Mouse (Mus musculus) thymus, postnatal 10 days (tissue): ENCODE results near the gene Ano6.

Source experiments
- DNase-seq, 2 experiments: peaks; one replicate each; pipeline ENCODE4 v3.0.0; 2021; ENCODE audit warnings: low spot score in 2 of 2

Ano6 gene

DNA sequence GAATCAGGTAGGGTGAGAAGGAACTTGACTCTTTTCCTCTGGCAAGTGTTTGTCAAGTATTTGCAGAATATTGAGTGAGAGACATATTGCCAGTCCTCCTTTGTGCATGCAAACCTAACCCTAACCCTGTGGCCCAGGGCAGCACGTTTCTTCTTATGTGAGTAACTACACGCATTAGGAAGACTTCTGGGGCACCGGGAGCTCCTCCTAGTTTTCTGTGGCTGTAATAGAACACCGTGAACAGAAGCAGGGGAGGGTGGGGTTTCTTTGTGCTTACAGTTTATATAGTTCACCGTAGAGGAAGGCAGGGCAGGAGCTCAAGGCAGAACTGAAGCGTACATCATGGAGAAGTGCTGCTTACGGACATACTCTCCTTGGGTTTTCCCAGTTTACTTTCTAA, 65.3 kb downstream of the Ano6 start:
- no peak for DNase-seq

- no peak for DNase-seq
Measured at GRCm38 (mm10) chr15:95856684-95857595, 66.3 kb downstream of the Ano6 start.

- no peak for DNase-seq
Measured at GRCm38 (mm10) chr15:95858876-95859655, 68.4 kb downstream of the Ano6 start.

DNA sequence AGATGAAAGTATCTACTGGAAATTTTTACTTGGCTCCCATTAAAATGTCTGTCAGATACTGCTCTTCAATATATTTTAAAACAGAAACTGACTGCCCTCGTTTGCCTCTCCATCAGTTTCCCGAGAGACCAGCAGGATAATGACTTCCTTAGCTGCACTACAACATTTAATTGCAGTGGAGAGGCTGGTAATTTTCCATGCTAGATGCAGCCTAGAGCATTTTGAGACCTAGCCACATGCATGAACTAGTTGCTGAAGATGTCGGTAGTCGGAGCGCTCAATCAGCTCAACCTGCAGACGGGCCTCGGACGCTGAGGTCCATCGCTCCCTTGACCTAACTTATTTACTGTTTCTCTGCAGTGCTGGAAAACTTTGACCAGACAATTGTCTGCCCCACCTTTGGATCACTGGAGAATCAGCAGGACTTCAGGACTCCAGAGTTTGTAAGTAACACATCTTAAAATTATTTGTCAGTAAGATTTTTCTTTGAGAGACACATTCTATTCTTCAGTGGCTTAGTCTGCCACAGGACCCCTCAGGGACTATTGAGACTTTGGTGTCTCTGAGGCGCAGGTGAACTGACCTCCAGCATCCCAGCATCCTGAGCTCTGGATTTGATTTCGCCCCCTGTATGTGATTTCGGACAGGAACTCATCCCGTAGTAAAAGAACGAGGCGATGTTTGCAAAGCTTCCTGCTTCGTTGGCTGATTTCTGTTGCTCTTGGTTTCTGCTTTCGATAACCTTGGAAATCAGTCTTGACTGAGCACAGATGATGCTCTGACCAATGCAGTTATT, 73.4 kb downstream of the Ano6 start:
- no peak for DNase-seq

DNA sequence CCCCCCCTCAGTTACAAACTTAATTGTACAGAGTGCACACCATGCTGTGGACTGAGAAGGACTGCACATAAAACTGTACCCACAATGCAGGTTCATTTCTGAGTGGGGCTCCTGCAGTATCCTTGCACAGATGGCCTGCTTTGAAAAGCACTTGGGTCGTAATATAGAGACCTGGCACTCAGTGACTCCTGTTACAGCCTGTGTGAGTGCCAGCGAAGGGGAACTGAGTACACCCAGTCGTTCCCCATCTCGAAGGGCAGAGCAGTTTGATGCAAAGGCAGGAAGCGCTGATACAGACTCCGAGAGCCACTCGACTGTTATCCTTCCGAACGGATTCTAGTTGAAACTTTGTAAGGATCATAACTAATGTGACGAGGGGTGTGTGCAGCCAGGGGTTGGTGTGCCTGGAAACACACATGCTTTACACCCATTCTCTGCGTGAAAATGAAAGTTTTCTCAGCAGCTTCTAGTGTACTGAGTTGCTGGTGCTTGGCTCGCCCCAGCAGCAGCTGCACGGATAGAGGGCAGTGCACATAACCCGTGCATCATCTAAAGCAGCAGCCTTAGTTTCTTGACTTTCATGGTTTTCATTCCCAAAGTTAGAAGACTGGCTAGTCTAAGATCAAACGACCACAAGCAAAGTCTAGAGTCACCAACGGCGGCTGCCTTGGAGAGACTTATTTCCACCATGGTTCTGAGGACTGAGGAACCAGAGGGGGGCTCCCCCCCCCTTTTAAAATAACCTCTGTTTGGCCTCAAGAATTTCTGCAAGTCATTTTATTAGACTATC, 74.9 kb downstream of the Ano6 start:
- no peak for DNase-seq

- DNase-seq: no peak
Measured at GRCm38 (mm10) chr15:95868172-95868571, 77.5 kb downstream of the Ano6 start.

- no peak for DNase-seq
Measured at GRCm38 (mm10) chr15:95869611-95870010, 79.0 kb downstream of the Ano6 start.

DNA sequence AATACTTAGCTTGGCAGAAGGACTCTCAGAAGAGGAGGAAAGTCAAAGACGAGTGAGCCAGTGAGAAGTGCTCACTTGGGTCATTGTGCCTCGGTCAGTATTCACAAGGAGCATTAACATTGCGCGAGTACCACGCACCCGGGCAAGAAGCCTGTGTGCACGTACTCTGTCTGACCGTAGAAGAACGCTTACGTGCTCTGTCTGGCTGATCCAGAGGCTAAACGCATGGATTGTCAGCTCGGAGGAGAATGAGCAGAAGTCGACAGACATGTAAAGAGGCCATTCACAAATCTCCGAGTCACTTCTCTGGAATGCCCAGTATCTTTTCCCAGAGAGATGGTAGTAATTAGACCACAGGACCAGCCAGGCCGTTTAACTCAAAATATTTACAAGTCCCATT, 81.0 kb downstream of the Ano6 start:
- no peak for DNase-seq

- DNase-seq: no peak
Measured at GRCm38 (mm10) chr15:95872447-95872846, 81.8 kb downstream of the Ano6 start.

- DNase-seq: no peak
Measured at GRCm38 (mm10) chr15:95873276-95873675, 82.6 kb downstream of the Ano6 start.

DNA sequence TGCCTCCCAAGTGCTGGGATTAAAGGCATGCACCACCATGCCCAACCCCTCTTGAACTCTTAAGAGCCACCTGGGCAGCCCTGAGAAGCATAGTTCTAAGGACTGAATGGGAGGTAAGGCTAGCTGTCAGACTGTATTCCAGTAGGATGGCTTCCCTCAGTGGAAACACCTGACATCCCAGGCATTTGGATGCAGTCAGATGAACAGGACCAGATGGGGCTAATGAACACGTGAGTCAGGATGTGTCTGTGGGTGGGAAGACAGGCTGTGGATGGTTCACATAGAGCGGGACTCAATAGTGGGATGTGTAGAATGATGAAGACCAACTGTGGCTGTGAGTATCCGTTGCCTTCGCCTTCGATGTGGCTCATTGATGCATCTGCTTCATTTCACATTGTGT, 83.6 kb downstream of the Ano6 start:
- no peak for DNase-seq

- no peak for DNase-seq
Measured at GRCm38 (mm10) chr15:95874726-95875125, 84.1 kb downstream of the Ano6 start.

DNA sequence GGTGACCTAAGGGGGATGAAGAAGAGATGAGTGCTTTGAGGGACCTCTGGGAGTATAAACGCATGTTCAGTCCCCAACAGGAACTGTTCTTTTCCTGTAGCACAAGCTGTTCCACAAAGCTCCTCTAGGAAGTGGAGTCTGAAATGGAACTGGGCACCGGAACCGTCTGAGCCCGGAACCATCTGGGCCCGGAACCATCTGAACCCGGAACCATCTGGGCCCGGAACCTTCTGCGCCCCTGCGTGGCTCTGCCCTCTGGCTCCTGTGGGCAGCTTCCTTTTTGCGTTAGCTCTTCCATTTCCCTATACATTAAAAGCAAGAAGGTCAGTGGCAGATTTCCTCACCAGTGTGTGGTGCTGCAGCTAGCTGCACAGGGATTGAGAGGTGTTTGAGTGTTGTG, 85.3 kb downstream of the Ano6 start:
- DNase-seq: no peak

- DNase-seq: no peak
Measured at GRCm38 (mm10) chr15:95880616-95881151, 90.0 kb downstream of the Ano6 start.

DNA sequence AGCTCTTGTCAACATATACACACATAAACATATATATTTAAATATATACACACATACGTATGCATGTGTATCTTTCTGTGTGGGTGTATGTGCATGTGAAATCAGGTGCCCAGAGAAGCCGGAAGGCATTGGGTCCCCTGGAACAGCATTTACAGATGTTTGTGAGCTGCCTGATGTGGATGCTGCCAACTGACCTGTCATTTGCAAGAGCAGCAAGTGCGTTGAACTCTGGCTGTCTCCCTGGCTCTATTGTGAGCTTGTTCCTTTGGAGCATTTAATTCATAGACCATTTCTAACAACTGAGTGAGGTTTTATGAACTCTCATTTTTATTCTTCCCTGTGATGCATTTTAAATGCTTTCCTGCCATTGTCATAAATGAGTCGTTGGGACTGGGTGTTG, 91.8 kb downstream of the Ano6 start:
- no peak for DNase-seq

GRCm38 (mm10) chr15:95883559-95883958, 92.9 kb downstream of the Ano6 start:
- DNase-seq: no peak

GRCm38 (mm10) chr15:95884658-95885620, 94.3 kb downstream of the Ano6 start:
- no peak for DNase-seq

- DNase-seq: no peak
Measured at GRCm38 (mm10) chr15:95885953-95886820, 95.5 kb downstream of the Ano6 start.

- no peak for DNase-seq
Measured at GRCm38 (mm10) chr15:95887365-95887764, 96.7 kb downstream of the Ano6 start.
